Mouse (Mus musculus) thymus, adult 2 months (tissue): ENCODE measurements around the gene Phc1. TPM values are rescaled to one million over a fixed set of nuclear protein-coding genes. Genes with fewer than 3 reads are reported as not detected.
"Not testable (repeated sequence)": the region's sequence is repeated elsewhere in the genome, so short reads cannot be mapped to it uniquely, and the experiment has no call there.

ENCODE experiments used
- DNase-seq: peaks from one replicate; pipeline ENCODE4 v3.0.0; 2021
- H3K27ac ChIP-seq: fragments of 200-500 bp; 2 replicates; pipeline ENCODE4 v1.5.1; 2012; ENCODE audit warnings: low read length, control low read depth; ENCODE audit not compliant: control insufficient read depth, insufficient read depth
- H3K27me3 ChIP-seq: fragments of 200-500 bp; 2 replicates; pipeline ENCODE4 v1.6.1; 2012; ENCODE audit warnings: mild to moderate bottlenecking, low read length, moderate library complexity, mixed read lengths; ENCODE audit not compliant: control insufficient read depth, insufficient read depth
- H3K36me3 ChIP-seq: fragments of 200-500 bp; 2 replicates; pipeline ENCODE4 v1.6.1; 2012; ENCODE audit warnings: mild to moderate bottlenecking, low read length, moderate library complexity; ENCODE audit not compliant: control insufficient read depth, insufficient read depth
- H3K4me1 ChIP-seq: fragments of 200-500 bp; replicated peaks from 2 replicates; pipeline ENCODE4 v1.6.1; 2012; ENCODE audit warnings: low read length; ENCODE audit not compliant: control insufficient read depth, insufficient read depth
- H3K4me3 ChIP-seq: fragments of 200-500 bp; 2 replicates; pipeline ENCODE4 v1.5.1; 2012; ENCODE audit warnings: mild to moderate bottlenecking, low read length, control low read depth, moderate library complexity; ENCODE audit not compliant: control insufficient read depth, insufficient read depth
- CTCF ChIP-seq: fragments of 200-500 bp; IDR thresholded peaks from 2 replicates; pipeline ENCODE4 v1.5.1; 2012; ENCODE audit warnings: mild to moderate bottlenecking, control low read depth, low read length, moderate library complexity, borderline replicate concordance; ENCODE audit not compliant: control insufficient read depth, poor library complexity, insufficient read depth; ENCODE audit errors: extremely low read depth
- POLR2A ChIP-seq: fragments of 200-500 bp; IDR thresholded peaks from 2 replicates; pipeline ENCODE4 v1.6.1; 2012; ENCODE audit warnings: mild to moderate bottlenecking, low read length, control low read depth, moderate library complexity; ENCODE audit not compliant: control insufficient read depth, poor library complexity, insufficient read depth; ENCODE audit errors: extremely low read depth
- WGBS: fragments of 180-500 bp; shearing (Covaris S2); methylation state at CpG from one replicate; pipeline ENCODE4 v1.1.7; 2018; 5-methylcytosine and 5-hydroxymethylcytosine counted together
- polyA plus RNA-seq: library from polyadenylated mRNA; depleted of rRNA; stranded (reverse); fragments of >200 nt; gene quantifications from 2 replicates; pipeline ENCODE4 v1.2.3, GENCODE M21; 2012

The Phc1 gene
- polyA plus RNA-seq, 1 experiment, result 107 TPM

DNA sequence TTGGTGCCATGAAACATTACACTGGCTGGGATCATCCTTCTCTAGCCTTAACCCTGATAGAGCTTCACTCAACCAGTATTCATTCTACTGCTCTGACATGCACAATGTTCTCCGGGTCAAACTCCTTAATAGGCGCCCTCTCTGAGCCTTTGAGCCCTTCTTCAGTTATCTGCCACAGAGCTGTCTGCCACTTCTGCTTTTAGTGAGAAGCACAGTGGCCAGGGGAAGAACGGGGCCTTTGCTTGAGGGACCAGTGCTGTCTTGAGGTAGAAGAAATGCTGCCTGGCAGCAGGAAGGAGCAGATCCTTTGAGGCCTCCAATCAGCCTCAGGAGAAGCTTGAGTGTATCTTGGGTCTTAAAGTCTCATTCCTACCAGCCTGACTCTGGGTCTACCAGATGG is 27.9 kb upstream of the Phc1 start:
- Histone ChIP-seq H3K27ac (no peak overlapping the region), H3K4me1 (no peaks in the 10 kb centered on the region), H3K36me3 (no peaks in the 10 kb centered on the region), H3K27me3 (no peaks in the 10 kb centered on the region), H3K4me3 (no peak overlapping the region)
- TF ChIP-seq CTCF, result no peak
- no peak for TF ChIP-seq POLR2A
- 14% methylated on average over 3 of the region's 3 CpGs for WGBS
- DNase-seq, result no peak

DNA sequence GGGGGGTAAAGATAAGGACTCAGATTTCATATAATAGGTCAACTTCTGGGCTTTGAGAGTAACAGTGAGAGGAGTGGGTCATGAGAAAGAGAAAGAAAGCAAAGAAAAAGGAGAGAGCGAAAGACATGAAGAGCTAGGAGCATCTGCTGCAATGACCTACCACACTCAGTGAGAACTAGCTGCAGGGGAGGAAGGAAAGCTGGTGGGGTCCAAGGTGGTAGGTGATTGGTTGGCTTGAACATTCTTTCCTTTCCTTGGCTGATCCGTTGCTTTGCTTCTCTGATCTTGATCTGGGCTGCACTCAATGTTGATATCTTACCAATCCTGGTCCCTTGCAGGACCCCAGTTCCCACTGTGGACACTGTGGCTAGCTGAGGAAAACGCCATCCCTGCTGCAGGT is 26.6 kb upstream of the Phc1 start:
- no peaks in the 10 kb centered on the region for H3K27me3 ChIP-seq
- no peak overlapping the region for H3K4me3 ChIP-seq
- H3K4me1 ChIP-seq, result no peaks in the 10 kb centered on the region
- no peaks in the 10 kb centered on the region for H3K36me3 ChIP-seq
- no peak for DNase-seq
- WGBS, result 83% methylated on average over 3 of the region's 3 CpGs
- H3K27ac ChIP-seq, result no peak overlapping the region
- TF ChIP-seq CTCF (no peak), POLR2A (no peak)

DNA sequence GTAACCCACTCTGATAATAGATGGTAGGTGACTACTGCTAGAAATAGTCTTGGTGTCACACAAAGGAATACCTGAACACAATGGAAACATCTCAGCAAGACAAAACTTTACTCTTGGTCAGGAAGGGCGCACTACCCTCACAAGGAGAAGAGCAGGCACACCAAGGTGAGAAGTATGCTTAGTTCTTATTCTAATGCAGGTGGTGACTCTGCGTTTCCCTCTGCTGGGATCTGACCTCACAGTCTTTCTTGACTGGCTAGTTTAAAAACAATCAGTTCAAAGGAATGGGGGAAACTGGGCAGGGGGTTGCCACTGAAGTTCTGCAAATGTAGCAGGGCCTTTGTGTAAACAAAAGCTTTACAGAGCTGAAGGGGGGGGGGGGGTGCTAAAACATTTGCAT is 25.9 kb upstream of the Phc1 start:
- Histone ChIP-seq H3K36me3 (no peaks in the 10 kb centered on the region), H3K4me1 (no peaks in the 10 kb centered on the region), H3K27me3 (no peaks in the 10 kb centered on the region), H3K27ac (no peak overlapping the region), H3K4me3 (no peak overlapping the region)
- WGBS, result 90% methylated on average over 2 of the region's 2 CpGs
- no peak for DNase-seq
- TF ChIP-seq CTCF, result no peak
- TF ChIP-seq POLR2A, result no peak

DNA sequence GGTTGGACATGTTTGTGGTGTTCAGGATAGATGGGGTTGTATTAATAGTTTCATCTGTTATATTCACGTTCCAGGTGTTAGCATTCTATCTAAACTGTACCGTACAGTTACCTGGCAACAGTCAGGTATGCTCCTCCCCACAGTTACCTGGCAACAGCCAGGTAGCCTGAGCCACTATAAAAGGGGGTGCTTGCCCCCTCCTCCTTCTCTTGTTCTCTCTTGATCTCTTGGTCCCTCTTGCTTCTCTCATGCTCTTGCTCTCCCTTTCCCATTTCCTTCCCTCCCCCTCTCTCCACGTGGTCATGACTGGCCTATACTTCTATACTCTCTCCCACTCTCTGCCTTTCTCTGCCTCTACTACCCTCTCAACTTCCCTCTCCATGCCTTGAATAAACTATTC is 25.3 kb upstream of the Phc1 start:
- H3K4me3 ChIP-seq, result no peak overlapping the region
- no peaks in the 10 kb centered on the region for H3K4me1 ChIP-seq
- no peaks in the 10 kb centered on the region for H3K36me3 ChIP-seq
- WGBS, result 76% methylated on average over 3 of the region's 3 CpGs
- TF ChIP-seq CTCF, result no peak
- TF ChIP-seq POLR2A, result no peak
- no peaks in the 10 kb centered on the region for H3K27me3 ChIP-seq
- no peak for DNase-seq
- no peak overlapping the region for H3K27ac ChIP-seq

DNA sequence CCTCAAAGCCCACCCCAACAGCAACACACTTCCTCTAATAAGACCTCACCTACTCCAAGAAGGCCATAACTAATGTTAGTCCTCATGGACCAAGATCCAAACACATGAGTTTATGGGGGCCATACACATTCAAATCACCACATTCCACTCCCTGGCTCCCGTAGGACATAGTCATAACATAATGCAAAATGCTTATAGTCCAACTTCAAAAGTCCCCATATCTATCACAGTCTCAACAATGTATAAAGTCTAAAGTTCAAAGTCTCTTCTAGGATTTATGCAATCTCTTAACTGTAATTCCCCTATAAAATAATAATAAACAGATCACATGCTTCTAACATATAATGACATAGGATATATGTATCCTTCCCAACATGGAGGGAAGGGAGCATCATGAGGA is 16.7 kb upstream of the Phc1 start:
- TF ChIP-seq CTCF, result no peak
- no peak for TF ChIP-seq POLR2A
- no peaks in the 10 kb centered on the region for H3K36me3 ChIP-seq
- no peak for DNase-seq
- 95% methylated on average over 1 of the region's 1 CpGs for WGBS
- H3K27me3 ChIP-seq, result no peaks in the 10 kb centered on the region
- no peaks in the 10 kb centered on the region for H3K4me1 ChIP-seq
- H3K27ac ChIP-seq, result no peak overlapping the region
- H3K4me3 ChIP-seq, result no peak overlapping the region

DNA sequence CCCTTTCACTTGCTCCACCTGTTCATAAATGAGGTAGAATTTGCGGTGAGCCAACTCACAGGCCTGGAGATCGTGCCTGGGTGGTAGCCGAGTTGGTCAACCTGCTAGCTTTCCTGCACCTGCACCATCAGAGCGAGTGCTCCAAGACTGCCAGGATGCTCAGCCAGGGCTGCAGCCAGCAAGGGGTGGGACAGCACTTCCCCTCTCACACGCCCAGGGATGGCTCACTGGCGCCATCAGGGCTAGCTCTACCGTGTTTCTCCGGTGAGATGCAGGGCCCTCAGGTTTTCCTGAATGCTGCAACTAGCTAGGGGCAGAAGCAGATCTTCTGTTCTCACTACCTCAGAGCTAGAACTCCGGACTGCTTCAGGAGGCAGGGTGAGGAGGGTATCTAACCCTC is 15.5 kb upstream of the Phc1 start:
- DNase-seq, result no peak
- TF ChIP-seq CTCF, result no peak
- WGBS, result 66% methylated on average over 9 of the region's 9 CpGs
- H3K27ac ChIP-seq, result no peak overlapping the region
- no peak overlapping the region for H3K4me3 ChIP-seq
- H3K36me3 ChIP-seq, result no peaks in the 10 kb centered on the region
- no peaks in the 10 kb centered on the region for H3K27me3 ChIP-seq
- H3K4me1 ChIP-seq, result no peaks in the 10 kb centered on the region

DNA sequence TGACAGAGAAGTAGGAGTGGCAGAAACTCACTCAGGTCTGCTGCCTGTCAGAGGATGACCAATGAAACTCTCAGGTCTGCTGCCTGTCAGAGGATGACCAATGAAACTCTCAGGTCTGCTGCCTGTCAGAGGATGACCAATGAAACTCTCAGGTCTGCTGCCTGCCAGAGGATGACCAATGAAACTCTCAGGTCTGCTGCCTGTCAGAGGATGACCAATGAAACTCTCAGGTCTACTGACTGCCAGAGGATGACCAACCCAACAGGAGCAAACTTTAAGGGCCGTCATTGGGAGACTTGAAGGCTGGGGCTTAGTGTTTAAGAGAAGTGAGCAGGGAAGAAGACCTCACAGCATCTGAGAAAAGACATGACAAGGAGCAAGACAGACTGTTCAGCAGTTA is 7.0 kb upstream of the Phc1 start:
- H3K36me3 ChIP-seq, H3K27ac ChIP-seq, H3K4me3 ChIP-seq, H3K4me1 ChIP-seq, DNase-seq, H3K27me3 ChIP-seq: not testable (repeated sequence)
- 92% methylated on average over 1 of the region's 1 CpGs for WGBS
